Mouse (Mus musculus) E14TG2a.4 (cell line): Measurements from ENCODE around the gene Clp1.
A peak's percentile ranks its signal among the peaks of the same experiment; 100 is the strongest.
"Not testable (repeated sequence)": the region's sequence is repeated elsewhere in the genome, so short reads cannot be mapped to it uniquely, and the experiment has no call there.

Experiments
- H3K27me3 ChIP-seq: 2 replicates; pipeline ENCODE4 v1.6.1; 2014; ENCODE audit warnings: low read length, control low read depth; ENCODE audit not compliant: insufficient read depth
- H3K36me3 ChIP-seq: 2 replicates; pipeline ENCODE4 v1.6.1; 2014; ENCODE audit warnings: low read length, control low read depth; ENCODE audit not compliant: insufficient read depth
- H3K4me1 ChIP-seq: replicated peaks from 2 replicates; pipeline ENCODE4 v1.6.1; 2014; ENCODE audit warnings: low read depth, low read length, control low read depth
- H3K4me3 ChIP-seq: replicated peaks from 2 replicates; pipeline ENCODE4 v1.5.1; 2014; ENCODE audit warnings: mild to moderate bottlenecking, low read length
- H3K9me3 ChIP-seq: 2 replicates; pipeline ENCODE4 v1.6.1; 2014; ENCODE audit warnings: low read length, control low read depth
- CTCF ChIP-seq: conservative IDR thresholded peaks from 2 replicates; pipeline ENCODE4 v1.5.1; 2014; ENCODE audit warnings: low read length
- NANOG ChIP-seq: IDR thresholded peaks from 2 replicates; pipeline ENCODE4 v1.6.1; 2014; ENCODE audit warnings: borderline replicate concordance, low read length, mixed read lengths
- POU5F1 ChIP-seq: IDR thresholded peaks from 2 replicates; pipeline ENCODE4 v1.6.1; 2014; ENCODE audit warnings: low read length, borderline replicate concordance

Clp1 gene

DNA sequence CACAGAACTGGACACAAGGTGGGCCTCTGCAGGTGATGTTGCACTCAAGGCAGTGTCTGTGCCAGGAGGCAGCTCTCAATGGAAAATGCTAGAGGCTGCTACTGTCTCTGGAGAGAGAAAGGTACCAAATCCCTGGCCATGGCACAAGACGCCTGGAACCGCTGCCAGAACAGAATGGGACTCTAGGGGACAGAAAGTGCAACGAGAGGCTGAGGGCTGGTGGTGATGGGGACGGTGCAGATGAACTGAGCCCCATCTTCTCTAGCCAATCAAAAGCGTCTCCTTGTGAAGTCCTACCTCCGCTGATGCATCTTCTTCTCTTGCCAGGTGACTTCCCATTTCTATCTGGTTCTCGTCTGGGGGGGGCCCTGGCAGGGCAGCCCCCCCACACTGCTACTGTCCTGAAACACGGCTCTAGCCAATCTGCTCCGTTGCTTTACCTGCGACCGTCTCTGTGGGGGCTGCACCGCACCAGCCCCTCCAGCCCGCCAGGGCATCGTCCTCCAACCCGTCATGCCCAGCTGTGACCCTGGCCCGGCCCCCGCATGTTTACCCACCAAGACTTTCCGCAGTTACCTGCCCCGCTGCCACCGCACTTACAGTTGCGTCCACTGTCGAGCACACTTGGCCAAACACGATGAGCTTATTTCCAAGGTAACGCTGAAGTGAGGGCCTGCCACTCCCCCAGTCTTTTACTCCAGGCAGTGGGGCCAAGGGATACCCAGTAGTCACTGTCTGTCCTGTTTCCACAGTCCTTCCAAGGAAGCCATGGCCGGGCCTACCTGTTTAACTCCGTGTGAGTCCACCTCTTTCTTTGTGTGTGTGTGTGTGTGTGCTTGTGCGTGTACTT, 9.4 kb upstream of the Clp1 start:
- peaks cover 41% of the 10 kb centered on the region for H3K27me3 ChIP-seq
- peaks cover 84% of the 10 kb centered on the region for H3K4me1 ChIP-seq
- TF ChIP-seq POU5F1 (no peak), NANOG (no peak), CTCF (no peak)
- peaks cover 25% of the 10 kb centered on the region for H3K36me3 ChIP-seq
- H3K9me3 ChIP-seq, result no peaks in the 10 kb centered on the region
- peak overlapping the region; percentile 69 for H3K4me3 ChIP-seq

DNA sequence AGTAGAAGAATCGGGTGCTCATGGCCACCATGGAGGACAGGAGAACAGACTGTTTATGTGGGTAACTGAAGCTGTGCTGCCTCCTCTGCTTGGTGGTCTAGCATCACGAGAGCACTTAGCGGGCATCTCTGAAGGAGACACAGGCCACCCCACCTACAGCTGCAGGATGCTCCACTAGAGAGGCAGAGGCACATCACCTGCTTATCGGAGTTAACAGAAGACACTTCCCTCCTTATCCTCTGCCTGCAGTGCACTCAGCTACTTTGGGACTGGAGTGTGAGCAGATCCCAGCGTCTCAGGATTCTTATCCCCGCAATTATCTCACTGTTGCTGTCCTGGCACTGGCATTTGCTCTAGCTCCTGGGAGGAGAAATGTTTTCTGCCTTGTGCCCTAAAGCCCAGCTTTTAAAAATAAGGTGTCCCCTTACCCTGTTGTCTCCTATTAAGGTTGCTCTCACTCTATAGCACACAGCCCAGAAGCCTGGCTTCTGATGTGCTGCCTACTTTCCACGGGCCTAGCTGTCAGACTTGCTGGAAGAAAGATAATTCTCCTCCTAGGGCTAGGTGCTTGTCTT, 8.3 kb upstream of the Clp1 start:
- peaks cover 51% of the 10 kb centered on the region for H3K27me3 ChIP-seq
- no peaks in the 10 kb centered on the region for H3K9me3 ChIP-seq
- peaks cover 14% of the 10 kb centered on the region for H3K36me3 ChIP-seq
- no peak overlapping the region for H3K4me3 ChIP-seq
- H3K4me1 ChIP-seq, result peaks cover 73% of the 10 kb centered on the region
- TF ChIP-seq POU5F1 (no peak), NANOG (no peak), CTCF (no peak)

DNA sequence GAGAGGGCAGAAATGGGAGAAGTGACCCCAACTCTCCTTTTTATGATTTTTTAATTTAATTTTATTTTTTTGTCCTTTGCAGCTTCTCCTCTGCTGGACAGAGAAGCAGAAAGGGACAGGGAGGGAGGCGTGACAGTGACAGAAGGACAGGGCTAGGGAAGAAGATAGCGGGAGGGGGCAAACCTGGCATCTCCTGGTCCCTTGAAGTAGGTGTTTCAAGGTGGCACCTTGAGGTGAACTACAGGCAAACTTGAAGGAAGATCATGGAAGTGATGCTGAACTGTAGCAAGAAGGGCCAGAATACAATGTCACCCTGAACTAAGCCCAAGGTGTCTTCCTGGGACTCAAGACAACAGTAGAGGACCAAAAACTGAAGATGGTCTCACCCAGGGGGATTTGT, 7.8 kb upstream of the Clp1 start:
- H3K27me3 ChIP-seq, result peaks cover 56% of the 10 kb centered on the region
- no peaks in the 10 kb centered on the region for H3K9me3 ChIP-seq
- peaks cover 8% of the 10 kb centered on the region for H3K36me3 ChIP-seq
- TF ChIP-seq CTCF (no peak), POU5F1 (no peak), NANOG (no peak)
- peaks cover 68% of the 10 kb centered on the region for H3K4me1 ChIP-seq
- peak overlapping the region; percentile 69 for H3K4me3 ChIP-seq

DNA sequence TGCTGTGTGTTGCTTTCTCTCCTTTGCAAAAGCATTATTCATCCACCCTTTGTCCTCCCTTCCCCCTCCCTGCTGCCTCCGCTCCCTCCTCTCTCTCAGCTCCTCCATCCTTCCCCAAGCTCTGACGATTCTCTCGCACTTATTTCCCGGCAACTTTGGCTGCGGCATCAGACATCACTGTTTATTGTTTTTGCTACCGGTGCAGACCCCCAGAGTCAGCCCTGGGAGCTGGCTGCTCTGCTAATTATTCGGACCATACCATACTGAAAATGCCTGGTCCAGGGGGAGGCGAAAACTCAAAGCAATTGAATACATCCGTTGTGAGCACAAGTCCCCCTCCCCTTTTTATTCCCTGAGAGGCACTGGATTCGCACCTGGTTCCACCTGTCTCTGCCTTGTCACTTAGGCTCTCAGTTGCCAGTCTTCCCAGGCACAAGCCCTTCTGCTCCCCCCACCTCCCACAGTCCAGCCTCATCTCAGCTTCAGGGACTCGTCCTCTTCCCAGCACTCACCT, 7.3 kb upstream of the Clp1 start:
- H3K27me3 ChIP-seq, result peaks cover 57% of the 10 kb centered on the region
- no peaks in the 10 kb centered on the region for H3K9me3 ChIP-seq
- peaks cover 63% of the 10 kb centered on the region for H3K4me1 ChIP-seq
- no peak for TF ChIP-seq CTCF
- TF ChIP-seq POU5F1, result no peak
- TF ChIP-seq NANOG, result no peak
- H3K4me3 ChIP-seq, result peak overlapping the region; percentile 69
- H3K36me3 ChIP-seq, result peaks cover 3% of the 10 kb centered on the region

DNA sequence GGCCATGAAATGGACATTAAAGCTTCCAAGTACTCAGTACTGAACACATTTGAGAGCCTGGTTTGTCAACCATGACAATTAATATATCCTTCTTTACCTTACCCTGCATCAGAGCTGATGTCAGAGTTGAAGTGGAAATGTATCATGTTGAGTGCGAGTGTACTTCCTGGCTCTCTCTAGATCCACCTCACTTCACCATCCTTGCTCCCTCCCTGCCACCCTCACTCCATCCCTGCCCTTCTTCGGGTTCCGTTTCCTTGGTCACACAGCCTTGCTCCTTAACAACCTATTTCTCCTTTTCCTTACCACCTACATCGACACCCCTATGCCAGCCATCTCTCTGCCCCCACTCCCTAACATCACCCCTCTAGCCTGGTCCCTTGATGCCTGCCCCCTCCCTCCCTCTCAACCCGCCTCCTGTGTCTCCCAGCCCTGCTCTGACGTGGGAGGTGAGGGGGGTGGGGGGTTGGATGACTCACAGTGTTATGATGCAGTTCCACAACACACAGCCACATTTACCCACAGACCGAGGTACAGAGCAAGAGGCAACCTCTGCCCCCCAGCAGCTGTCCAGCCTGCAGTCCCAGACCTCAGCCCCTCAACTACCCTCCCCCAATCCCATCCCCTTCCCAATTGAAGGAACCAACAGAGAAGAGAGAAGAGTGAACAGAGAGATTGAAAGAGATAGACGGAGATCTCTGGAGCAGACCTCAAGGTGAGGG, 6.6 kb upstream of the Clp1 start, which contains the start of gene Ypel4:
Gene Ypel4 (plus strand): TSS at position 480 of the 722 bp plus-strand sequence.
- Histone ChIP-seq H3K36me3 (no peaks in the 10 kb centered on the region), H3K27me3 (peaks cover 57% of the 10 kb centered on the region)
- no peak for TF ChIP-seq POU5F1
- no peak for TF ChIP-seq NANOG
- TF ChIP-seq CTCF, result no peak

DNA sequence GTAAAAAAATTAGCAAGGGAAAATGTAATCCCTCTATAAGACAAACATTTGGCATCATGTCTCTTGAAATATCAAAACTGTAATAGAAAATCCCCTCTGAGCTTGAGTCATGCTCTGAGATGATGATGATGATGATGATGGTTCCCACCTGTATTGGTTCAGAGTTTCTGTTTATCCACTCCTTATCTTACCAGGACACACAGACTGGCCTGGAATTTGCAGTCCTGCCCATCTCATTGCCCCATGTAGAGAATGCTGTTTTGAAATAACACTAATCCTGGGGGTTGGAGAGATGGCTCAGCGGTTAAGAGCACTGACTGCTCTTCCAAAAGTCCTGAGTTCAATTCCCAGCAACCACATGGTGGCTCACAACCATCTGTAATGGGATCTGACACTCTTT, 5.2 kb upstream of the Clp1 start:
- Histone ChIP-seq H3K4me3 (no peak overlapping the region), H3K36me3 (no peaks in the 10 kb centered on the region)

More for the DNA sequence above, 6.6 kb upstream of the Clp1 start, which contains the start of gene Ypel4:
- H3K9me3 ChIP-seq, result no peaks in the 10 kb centered on the region
- peak within 1 kb of the TSS; percentile 69 for H3K4me3 ChIP-seq
- H3K4me1 ChIP-seq, result peaks cover 56% of the 10 kb centered on the region

DNA sequence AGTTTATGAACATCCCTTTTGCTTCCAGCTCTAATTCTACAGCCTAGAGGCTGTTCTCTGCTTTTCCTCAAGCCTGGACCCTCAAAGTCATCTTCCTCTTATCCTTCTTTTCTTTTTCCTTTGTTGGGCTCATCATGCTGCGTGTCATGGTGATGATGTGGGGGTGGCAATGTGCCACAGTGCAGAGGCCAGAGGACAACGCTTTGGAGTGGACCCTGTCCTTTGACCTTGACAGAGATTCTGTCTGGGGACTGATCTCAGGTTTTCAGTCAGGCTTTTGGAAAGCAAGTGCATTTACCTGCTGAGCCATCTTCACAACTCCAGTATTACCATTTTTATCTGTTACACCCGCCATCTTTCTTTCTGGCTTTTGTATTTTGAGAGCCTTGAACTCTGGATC, 4.1 kb upstream of the Clp1 start:
- H3K36me3 ChIP-seq, result no peaks in the 10 kb centered on the region
- no peak for TF ChIP-seq POU5F1
- no peak for TF ChIP-seq NANOG
- no peak for TF ChIP-seq CTCF
- peaks cover 42% of the 10 kb centered on the region for H3K4me1 ChIP-seq
- H3K4me3 ChIP-seq, result no peak overlapping the region
- H3K9me3 ChIP-seq, result no peaks in the 10 kb centered on the region
- peaks cover 55% of the 10 kb centered on the region for H3K27me3 ChIP-seq

More for the DNA sequence above, 5.2 kb upstream of the Clp1 start:
- TF ChIP-seq POU5F1 (no peak), NANOG (no peak), CTCF (no peak)
- Histone ChIP-seq H3K9me3 (no peaks in the 10 kb centered on the region), H3K27me3 (peaks cover 57% of the 10 kb centered on the region), H3K4me1 (peaks cover 49% of the 10 kb centered on the region)

DNA sequence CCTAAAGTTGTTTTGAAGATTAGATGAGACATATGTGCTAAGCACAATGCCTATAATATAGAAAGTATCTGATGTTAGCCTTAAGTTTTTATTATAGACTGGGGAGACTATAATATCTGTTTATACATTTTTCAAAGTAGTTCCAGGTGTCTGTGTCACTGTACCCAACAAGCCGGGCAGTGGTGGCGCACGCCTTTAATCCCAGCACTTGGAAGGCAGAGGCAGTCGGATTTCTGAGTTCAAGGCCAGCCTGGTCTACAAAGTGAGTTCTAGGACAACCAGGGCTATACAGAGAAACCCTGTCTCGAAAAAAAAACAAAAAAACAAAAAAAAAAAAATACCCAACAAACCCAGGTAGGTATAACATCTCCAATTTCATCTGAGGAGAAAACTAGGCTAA, 1.0 kb upstream of the Clp1 start:
- not testable (repeated sequence) for H3K9me3 ChIP-seq
- H3K36me3 ChIP-seq, result peaks cover 30% of the 10 kb centered on the region
- H3K27me3 ChIP-seq, result peaks cover 24% of the 10 kb centered on the region
- peak overlapping the region; percentile 90; the same call in 1 of the 2 replicates for H3K4me3 ChIP-seq
- H3K4me1 ChIP-seq, result peaks cover 40% of the 10 kb centered on the region
